Mouse (Mus musculus) NIH3T3 (cell line): Measurements from ENCODE around the gene Gpc1.

ENCODE experiments used
- DNase-seq: peaks from one replicate; pipeline ENCODE4 v3.0.0-alpha.2; 2012; ENCODE audit warnings: low read depth

Gpc1 gene

GRCm38 (mm10) chr1:92880101-92880500 is 48.7 kb downstream of the Gpc1 start:
- no peak for DNase-seq

GRCm38 (mm10) chr1:92881982-92882381 is 50.5 kb downstream of the Gpc1 start:
- no peak for DNase-seq

- DNase-seq = no peak
Measured at GRCm38 (mm10) chr1:92888901-92889655, 57.6 kb downstream of the Gpc1 start.

- DNase-seq = no peak
Measured at GRCm38 (mm10) chr1:92892791-92893190, 61.3 kb downstream of the Gpc1 start.

DNA sequence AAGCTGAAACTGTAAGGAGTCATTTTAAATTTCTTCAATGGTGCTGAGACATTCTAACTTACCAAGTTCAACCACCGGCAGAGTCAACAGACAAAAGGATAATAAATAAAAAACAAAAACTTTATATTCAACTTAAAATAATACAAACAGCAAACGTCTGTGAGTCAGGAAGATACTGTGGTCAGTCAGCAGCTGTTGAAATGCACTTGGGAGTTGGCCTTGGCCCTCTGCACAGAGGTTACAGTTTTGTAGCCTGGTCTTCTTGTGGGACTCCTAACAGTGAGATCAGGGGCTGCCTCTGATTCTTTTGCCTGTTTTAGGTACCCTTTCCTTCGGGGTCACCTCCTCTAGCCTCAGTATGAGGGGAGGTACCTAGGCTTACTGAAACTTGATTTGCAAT is 62.5 kb downstream of the Gpc1 start:
- no peak for DNase-seq

- DNase-seq = peak; percentile 92
Measured at GRCm38 (mm10) chr1:92895089-92895488, 63.6 kb downstream of the Gpc1 start.

DNA sequence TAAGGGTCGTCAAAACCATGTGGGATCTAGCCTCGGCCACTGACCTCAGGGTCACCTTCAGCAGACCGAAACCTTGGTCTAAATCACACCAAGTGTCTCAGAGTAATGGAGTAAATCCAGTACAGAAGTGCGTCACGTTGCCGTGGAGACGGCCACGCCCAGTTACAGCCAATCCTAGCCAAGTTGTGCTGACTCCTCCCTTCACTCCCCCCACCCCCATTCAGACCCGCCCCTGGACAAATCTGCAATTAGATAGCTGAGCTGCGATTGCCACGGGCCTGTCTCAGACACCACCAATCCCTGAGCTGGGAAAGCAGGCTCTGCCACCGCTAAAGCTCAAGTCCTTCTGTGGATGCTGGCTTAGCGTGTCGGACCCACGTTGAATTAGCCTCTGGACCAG is 71.3 kb downstream of the Gpc1 start, which contains the start of gene Ankmy1:
Gene Ankmy1, minus strand, starts transcription at position 121 of the 400 bp plus-strand sequence.
- DNase-seq = no peak

GRCm38 (mm10) chr1:92903627-92904026 is 72.2 kb downstream of the Gpc1 start:
- peak; percentile 81 for DNase-seq

GRCm38 (mm10) chr1:92905703-92906310 is 74.4 kb downstream of the Gpc1 start:
- DNase-seq = no peak

GRCm38 (mm10) chr1:92906779-92907631 is 75.6 kb downstream of the Gpc1 start, which contains the start of gene Dusp28:
TSS of gene Dusp28 (plus strand) at chr1:92906981.
- peak; percentile 18 for DNase-seq

DNA sequence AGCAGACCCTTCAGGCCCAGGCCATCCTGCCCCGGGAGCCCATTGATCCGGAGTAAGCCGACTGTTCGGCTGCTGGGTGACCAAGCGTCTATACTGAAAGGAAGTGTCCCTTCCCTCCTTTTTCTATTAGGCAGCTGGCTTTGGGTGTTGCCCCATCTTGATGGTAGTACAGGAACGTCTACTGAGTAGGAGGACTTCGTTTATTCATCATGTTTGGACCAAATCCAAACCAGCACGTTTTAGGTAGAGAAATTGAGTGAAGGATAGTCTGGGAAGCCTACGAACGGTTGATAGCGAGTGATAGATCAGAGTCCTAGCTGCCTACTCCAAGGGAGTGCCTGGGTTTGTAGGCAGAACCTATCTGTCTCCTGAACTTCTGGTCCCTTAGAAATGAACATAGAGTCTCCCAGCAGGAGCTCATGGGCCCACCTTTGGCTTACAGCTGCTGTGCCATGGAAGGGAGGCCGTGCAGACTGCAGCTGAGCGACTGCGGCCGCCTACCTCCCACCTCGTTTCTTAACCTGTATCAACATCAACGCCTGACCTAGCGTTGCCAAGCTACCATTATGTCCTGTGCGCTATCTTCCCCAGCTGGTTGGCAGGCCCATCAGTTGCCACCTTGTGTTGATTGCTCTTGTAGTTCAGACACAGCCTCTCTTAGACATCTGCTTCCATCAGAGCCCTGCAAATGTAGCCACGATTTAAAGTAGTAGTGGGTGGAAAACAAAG is 76.4 kb downstream of the Gpc1 start:
- no peak for DNase-seq

DNA sequence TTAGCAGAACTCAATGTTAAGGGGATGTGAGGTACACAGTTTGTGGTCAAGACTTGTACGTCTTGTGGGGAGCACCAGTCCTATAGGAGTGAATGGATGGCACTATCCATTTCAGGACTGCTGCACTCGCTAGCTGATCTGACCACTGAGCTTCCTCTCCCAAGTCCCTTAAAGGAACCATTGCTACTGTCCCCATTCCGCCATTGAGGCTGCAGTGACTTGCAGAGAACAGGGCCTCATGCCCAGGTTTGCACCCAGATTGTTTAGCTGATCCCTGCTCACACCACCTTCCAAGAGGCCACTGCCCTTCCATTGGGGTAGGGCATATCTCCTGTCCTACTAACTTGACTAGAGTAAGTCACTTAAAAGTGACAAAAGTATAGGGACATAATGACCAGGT is 77.2 kb downstream of the Gpc1 start:
- no peak for DNase-seq

- no peak for DNase-seq
Measured at GRCm38 (mm10) chr1:92909068-92909467, 77.6 kb downstream of the Gpc1 start.
